Mouse (Mus musculus) natural killer cell, adult 2 months (primary cell): ENCODE results near the gene Aoah.

Source experiments
- DNase-seq, 2 experiments: peaks; one replicate each; pipeline ENCODE4 v3.0.0; 2022; ENCODE audit warnings: low spot score in 2 of 2

Aoah gene

DNA sequence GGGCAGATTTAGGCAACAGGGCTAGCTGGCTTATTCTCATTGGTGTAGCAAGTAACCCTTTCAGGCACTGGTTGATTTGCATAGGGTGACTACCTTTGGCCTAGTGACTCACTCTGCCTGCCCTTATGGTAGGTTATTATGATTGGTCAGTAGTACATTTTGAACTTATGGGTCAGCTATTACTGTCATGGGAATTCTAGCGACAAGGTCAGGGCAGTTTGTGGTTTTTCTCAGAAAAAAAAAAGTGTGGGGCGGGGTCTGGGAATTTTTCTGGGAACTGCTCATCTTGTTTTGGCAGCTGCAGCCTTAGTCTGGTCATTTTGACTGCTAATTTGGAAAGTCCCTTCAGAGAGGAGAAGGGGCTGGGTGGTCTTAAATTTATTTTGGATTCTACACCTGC, 272.1 kb downstream of the Aoah start:
- DNase-seq, result no peak

DNA sequence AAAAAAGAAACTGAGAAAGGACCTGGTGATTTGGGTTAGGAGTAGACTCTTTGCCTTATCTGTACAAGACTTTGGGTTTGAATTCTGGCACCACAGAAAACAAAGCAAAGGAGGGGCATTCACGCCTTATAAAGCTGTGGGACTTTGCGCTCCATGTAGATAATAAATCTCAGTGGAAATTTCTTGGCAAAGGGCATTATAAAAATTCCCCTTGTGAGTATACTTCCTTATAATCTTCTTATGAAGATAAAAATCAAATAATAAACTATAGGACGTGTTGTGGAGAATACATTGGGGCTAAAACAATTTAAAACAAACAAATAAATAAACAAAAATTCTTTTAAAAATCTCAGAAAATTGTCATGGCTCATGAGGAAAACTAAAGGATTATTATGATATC, 280.9 kb downstream of the Aoah start, which contains the start of gene Olfr1370:
TSS of gene Olfr1370 (minus strand) at position 101 of the 400 bp plus-strand sequence.
- no peak for DNase-seq

DNA sequence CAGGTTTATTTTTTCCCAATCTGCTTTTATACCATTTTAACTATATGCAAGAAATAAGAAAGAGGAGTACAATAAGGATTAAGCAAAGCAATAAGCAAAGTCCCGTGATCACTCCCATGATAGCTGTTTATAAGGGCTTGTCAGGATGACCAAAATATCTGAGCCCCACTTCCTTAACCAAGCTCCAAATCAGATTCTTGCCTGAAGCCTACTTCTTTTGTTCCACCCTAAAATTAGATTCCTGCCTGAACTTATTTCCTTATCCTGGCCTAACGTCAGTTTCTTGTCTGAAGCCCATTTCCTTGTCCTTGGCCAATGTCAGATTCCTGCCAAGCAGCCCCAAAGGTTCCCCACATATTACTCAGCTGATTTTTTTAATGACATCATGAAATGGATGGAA, 288.8 kb downstream of the Aoah start:
- no peak for DNase-seq
